Mouse (Mus musculus) cortical plate, adult 2 months (tissue): ENCODE data around the gene Enkd1.

Experiments
- CTCF ChIP-seq: fragments of 200-500 bp; IDR thresholded peaks from 2 replicates; pipeline ENCODE4 v1.5.1; 2011; ENCODE audit warnings: mild to moderate bottlenecking, control low read depth, low read length; ENCODE audit not compliant: insufficient read depth; ENCODE audit errors: extremely low read depth
- POLR2A ChIP-seq: fragments of 200-500 bp; IDR thresholded peaks from 2 replicates; pipeline ENCODE4 v1.6.1; 2011; ENCODE audit warnings: mild to moderate bottlenecking, low read length, control low read depth; ENCODE audit not compliant: insufficient read depth; ENCODE audit errors: extremely low read depth

DNA sequence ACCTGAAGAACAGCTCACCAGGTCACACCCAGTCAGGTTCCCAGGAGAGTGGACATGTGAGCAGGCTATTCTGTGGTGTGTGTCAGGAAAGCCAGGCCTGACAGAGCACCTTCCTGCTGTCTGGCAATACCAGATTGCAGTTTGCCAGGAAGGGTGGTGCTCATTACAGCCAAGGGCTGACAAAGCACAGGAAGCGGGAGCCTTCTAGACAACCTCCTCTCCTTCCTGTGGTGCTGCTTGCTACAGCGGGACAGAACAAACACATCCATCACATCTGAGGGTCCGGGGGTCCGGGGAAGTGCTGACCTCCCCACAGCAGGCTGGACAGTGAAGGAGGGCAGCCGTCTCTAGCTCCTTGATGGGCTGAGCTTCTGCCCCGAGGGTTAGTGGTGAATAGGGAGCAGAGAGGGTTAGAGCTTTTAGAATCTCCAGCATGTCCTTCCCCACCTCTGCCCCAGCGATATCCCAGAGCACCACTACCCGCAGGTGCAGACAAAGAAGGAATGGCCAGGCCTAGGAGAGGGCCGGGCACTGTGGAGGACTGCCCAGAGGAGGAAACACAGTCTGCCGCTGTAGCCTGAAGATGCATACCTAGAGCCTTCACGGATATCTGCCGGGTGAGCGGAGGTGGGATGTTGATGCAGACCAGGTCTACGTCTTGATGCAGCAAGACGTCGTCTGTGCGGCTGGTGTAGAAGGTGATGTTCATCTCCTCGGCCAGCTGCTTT lies 19.6 kb upstream of the Enkd1 start:
- TF ChIP-seq POLR2A (no peak), CTCF (no peak)
